Mouse (Mus musculus) heart, embryonic 10.5 days (tissue): Measurements from ENCODE around the gene Eif4h. TPM values are rescaled to one million over a fixed set of nuclear protein-coding genes. Genes with fewer than 3 reads are reported as not detected.

Experiments
- DNase-seq: peaks from one replicate; pipeline ENCODE4 v3.0.0-alpha.2; 2017; ENCODE audit warnings: low spot score
- H3K27ac ChIP-seq: fragments of 300-500 bp; sonication (generic); 2 replicates; pipeline ENCODE4 v1.5.1; 2016; ENCODE audit warnings: mild to moderate bottlenecking
- H3K27me3 ChIP-seq: fragments of 300-500 bp; sonication (generic); 2 replicates; pipeline ENCODE4 v1.6.1; 2016; ENCODE audit warnings: mild to moderate bottlenecking; ENCODE audit not compliant: poor library complexity, insufficient read depth, severe bottlenecking
- H3K36me3 ChIP-seq: fragments of 300-500 bp; sonication (generic); 2 replicates; pipeline ENCODE4 v1.6.1; 2016; ENCODE audit warnings: mild to moderate bottlenecking, moderate library complexity
- H3K4me1 ChIP-seq: fragments of 300-500 bp; sonication (generic); 2 replicates; pipeline ENCODE4 v1.6.1; 2016; ENCODE audit warnings: mild to moderate bottlenecking
- H3K4me3 ChIP-seq: fragments of 300-500 bp; sonication (generic); 2 replicates; pipeline ENCODE4 v1.5.1; 2016; ENCODE audit warnings: mild to moderate bottlenecking, moderate library complexity
- H3K9me3 ChIP-seq: fragments of 300-500 bp; sonication (generic); 2 replicates; pipeline ENCODE4 v1.6.1; 2016; ENCODE audit warnings: mild to moderate bottlenecking, moderate library complexity
- WGBS: fragments of 180-500 bp; shearing (Covaris S2); methylation state at CpG from one replicate; pipeline ENCODE4 v1.1.7; 2016; 5-methylcytosine and 5-hydroxymethylcytosine counted together
- polyA plus RNA-seq: library from polyadenylated mRNA; unstranded; fragments of >200 nt; fragmentation: Nextera tagmentation; extraction: Ambion mirVana; gene quantifications from 2 replicates; pipeline ENCODE4 v1.2.1, GENCODE M21; 2016

The Eif4h gene
- polyA plus RNA-seq, 1 experiment from 2014 or later, result 453 TPM

GRCm38 (mm10) chr5:134614802-134615201, 24.5 kb downstream of the Eif4h start, which contains the start of gene Lat2:
Gene Lat2, minus strand, starts transcription at chr5:134615025.
- DNase-seq, result no peak
- no peak within 1 kb of the TSS for H3K27ac ChIP-seq
- WGBS, result 83% methylated on average over 7 of the region's 7 CpGs
- peaks cover 52% of the 10 kb centered on the region for H3K36me3 ChIP-seq
- no peak within 1 kb of the TSS for H3K4me3 ChIP-seq
- no peaks in the 10 kb centered on the region for H3K27me3 ChIP-seq
- peaks cover 12% of the 10 kb centered on the region for H3K4me1 ChIP-seq
- no peaks in the 10 kb centered on the region for H3K9me3 ChIP-seq

GRCm38 (mm10) chr5:134614296-134614695, 25.0 kb downstream of the Eif4h start:
- Histone ChIP-seq H3K4me1 (peaks cover 12% of the 10 kb centered on the region), H3K27me3 (no peaks in the 10 kb centered on the region), H3K27ac (no peak overlapping the region), H3K9me3 (no peaks in the 10 kb centered on the region), H3K4me3 (no peak overlapping the region), H3K36me3 (peaks cover 47% of the 10 kb centered on the region)
- 93% methylated on average over 8 of the region's 8 CpGs for WGBS
- no peak for DNase-seq

- Histone ChIP-seq H3K9me3 (no peaks in the 10 kb centered on the region), H3K27me3 (no peaks in the 10 kb centered on the region), H3K36me3 (peaks cover 41% of the 10 kb centered on the region), H3K27ac (no peak overlapping the region), H3K4me1 (peaks cover 12% of the 10 kb centered on the region), H3K4me3 (no peak overlapping the region)
- DNase-seq, result no peak
- 85% methylated on average over 9 of the region's 9 CpGs for WGBS
Observed at GRCm38 (mm10) chr5:134613727-134614126, 25.6 kb downstream of the Eif4h start.

- Histone ChIP-seq H3K36me3 (peaks cover 24% of the 10 kb centered on the region), H3K4me1 (peaks cover 12% of the 10 kb centered on the region), H3K9me3 (no peaks in the 10 kb centered on the region), H3K4me3 (no peak overlapping the region), H3K27ac (no peak overlapping the region), H3K27me3 (no peaks in the 10 kb centered on the region)
- DNase-seq, result no peak
- 71% methylated on average over 8 of the region's 8 CpGs for WGBS
Observed at GRCm38 (mm10) chr5:134611810-134612521, 27.3 kb downstream of the Eif4h start.

GRCm38 (mm10) chr5:134609916-134610643, 29.2 kb downstream of the Eif4h start:
- no peaks in the 10 kb centered on the region for H3K9me3 ChIP-seq

GRCm38 (mm10) chr5:134607121-134607520, 32.2 kb downstream of the Eif4h start:
- Histone ChIP-seq H3K9me3 (no peaks in the 10 kb centered on the region), H3K4me1 (peaks cover 7% of the 10 kb centered on the region; the same call in 1 of the 2 replicates), H3K4me3 (no peak overlapping the region), H3K27me3 (no peaks in the 10 kb centered on the region), H3K27ac (no peak overlapping the region), H3K36me3 (peaks cover 14% of the 10 kb centered on the region)
- no peak for DNase-seq
- 68% methylated on average over 5 of the region's 5 CpGs for WGBS

More at GRCm38 (mm10) chr5:134609916-134610643, 29.2 kb downstream of the Eif4h start:
- 84% methylated on average over 12 of the region's 12 CpGs for WGBS
- DNase-seq, result no peak
- H3K27me3 ChIP-seq, result no peaks in the 10 kb centered on the region
- no peak overlapping the region for H3K4me3 ChIP-seq
- no peak overlapping the region for H3K27ac ChIP-seq
- H3K4me1 ChIP-seq, result peaks cover 12% of the 10 kb centered on the region
- peaks cover 20% of the 10 kb centered on the region for H3K36me3 ChIP-seq

GRCm38 (mm10) chr5:134606314-134606713, 33.0 kb downstream of the Eif4h start:
- Histone ChIP-seq H3K27ac (no peak overlapping the region), H3K27me3 (no peaks in the 10 kb centered on the region), H3K4me1 (0 out of 2 replicates have a peak, but pooled peaks cover 4% of the 10 kb centered on the region), H3K36me3 (peaks cover 14% of the 10 kb centered on the region), H3K4me3 (no peak overlapping the region), H3K9me3 (no peaks in the 10 kb centered on the region)
- no peak for DNase-seq

- Histone ChIP-seq H3K4me1 (0 out of 2 replicates have a peak, but pooled peaks cover 4% of the 10 kb centered on the region), H3K9me3 (no peaks in the 10 kb centered on the region), H3K4me3 (no peak overlapping the region), H3K27me3 (no peaks in the 10 kb centered on the region), H3K27ac (no peak overlapping the region), H3K36me3 (peaks cover 23% of the 10 kb centered on the region)
- 72% methylated on average over 11 of the region's 11 CpGs for WGBS
- no peak for DNase-seq
Observed at GRCm38 (mm10) chr5:134604376-134604775, 34.9 kb downstream of the Eif4h start.

- no peaks in the 10 kb centered on the region for H3K27me3 ChIP-seq
- no peak for DNase-seq
- no peaks in the 10 kb centered on the region for H3K9me3 ChIP-seq
- H3K4me1 ChIP-seq, result peaks cover 15% of the 10 kb centered on the region
- H3K36me3 ChIP-seq, result peaks cover 74% of the 10 kb centered on the region
- H3K4me3 ChIP-seq, result no peak overlapping the region
- WGBS, result 84% methylated on average over 10 of the region's 10 CpGs
- no peak overlapping the region for H3K27ac ChIP-seq
Observed at GRCm38 (mm10) chr5:134597711-134598110, 41.6 kb downstream of the Eif4h start.

GRCm38 (mm10) chr5:134593093-134593492, 46.2 kb downstream of the Eif4h start:
- Histone ChIP-seq H3K9me3 (no peaks in the 10 kb centered on the region), H3K27ac (no peak overlapping the region), H3K4me3 (no peak overlapping the region), H3K36me3 (peaks cover 94% of the 10 kb centered on the region), H3K4me1 (peaks cover 15% of the 10 kb centered on the region), H3K27me3 (no peaks in the 10 kb centered on the region)
- WGBS, result 60% methylated on average over 9 of the region's 9 CpGs
- DNase-seq, result no peak

- Histone ChIP-seq H3K4me3 (no peak overlapping the region), H3K9me3 (no peaks in the 10 kb centered on the region), H3K4me1 (peaks cover 15% of the 10 kb centered on the region), H3K27ac (no peak overlapping the region), H3K36me3 (peaks cover 91% of the 10 kb centered on the region), H3K27me3 (no peaks in the 10 kb centered on the region)
- DNase-seq, result no peak
- WGBS, result 88% methylated on average over 11 of the region's 11 CpGs
Observed at GRCm38 (mm10) chr5:134592026-134592581, 47.2 kb downstream of the Eif4h start.

GRCm38 (mm10) chr5:134589900-134590299, 49.4 kb downstream of the Eif4h start:
- 90% methylated on average over 3 of the region's 3 CpGs for WGBS
- no peaks in the 10 kb centered on the region for H3K27me3 ChIP-seq
- peaks cover 81% of the 10 kb centered on the region for H3K36me3 ChIP-seq
- H3K4me3 ChIP-seq, result no peak overlapping the region
- no peaks in the 10 kb centered on the region for H3K9me3 ChIP-seq
- H3K27ac ChIP-seq, result no peak overlapping the region
- no peak for DNase-seq
- peaks cover 7% of the 10 kb centered on the region; the same call in 1 of the 2 replicates for H3K4me1 ChIP-seq

- no peaks in the 10 kb centered on the region for H3K27me3 ChIP-seq
- H3K27ac ChIP-seq, result no peak overlapping the region
- no peak for DNase-seq
- no peak overlapping the region for H3K4me3 ChIP-seq
- peaks cover 32% of the 10 kb centered on the region for H3K36me3 ChIP-seq
- no peaks in the 10 kb centered on the region for H3K9me3 ChIP-seq
- peaks cover 12% of the 10 kb centered on the region for H3K4me1 ChIP-seq
- WGBS, result 86% methylated on average over 5 of the region's 5 CpGs
Observed at GRCm38 (mm10) chr5:134584798-134585197, 54.5 kb downstream of the Eif4h start.
